Mouse (Mus musculus): ENCODE data around the gene Rasgef1a.

GRCm38 (mm10) chr6:118083608-118084007, 72.4 kb downstream of the Rasgef1a start:
- TF ChIP-seq POLR2A (IDR thresholded peaks at IDR 0.05; ENCODE audit: control insufficient read depth, low read depth, low read length) (no peak), CTCF (IDR thresholded peaks at IDR 0.05; ENCODE audit: control insufficient read depth, insufficient read depth, insufficient replicate concordance, low read depth, low read length) (no peak)

Data from testis, adult 2 months (tissue).